Mouse (Mus musculus) embryonic facial prominence, embryonic 15.5 days (tissue): ENCODE data around the gene Gm11985. TPM values are rescaled to one million over a fixed set of nuclear protein-coding genes. Genes with fewer than 3 reads are reported as not detected.

Experiments
- ATAC-seq: fragments of 200-750 bp; cut with Nextera tagmentation; 2 replicates; pipeline ENCODE4 v1.8.0; 2017; ENCODE audit warnings: low read depth, moderate TSS enrichment; ENCODE audit not compliant: insufficient number of reproducible peaks, low FRiP score, low TSS enrichment
- H3K27ac ChIP-seq: fragments of 300-500 bp; sonication (generic); replicated peaks from 2 replicates; pipeline ENCODE4 v1.5.1; 2015; ENCODE audit warnings: mild to moderate bottlenecking, inconsistent platforms
- H3K27me3 ChIP-seq: fragments of 300-500 bp; sonication (generic); 2 replicates; pipeline ENCODE4 v1.6.1; 2015; ENCODE audit warnings: inconsistent platforms
- H3K36me3 ChIP-seq: fragments of 300-500 bp; sonication (generic); 2 replicates; pipeline ENCODE4 v1.6.1; 2015; ENCODE audit warnings: mild to moderate bottlenecking, inconsistent platforms
- H3K4me1 ChIP-seq: fragments of 300-500 bp; sonication (generic); 2 replicates; pipeline ENCODE4 v1.6.1; 2015; ENCODE audit warnings: inconsistent platforms
- H3K4me2 ChIP-seq: fragments of 300-500 bp; sonication (generic); replicated peaks from 2 replicates; pipeline ENCODE4 v1.6.1; 2015; ENCODE audit warnings: mild to moderate bottlenecking, inconsistent platforms
- H3K4me3 ChIP-seq: fragments of 300-500 bp; sonication (generic); replicated peaks from 2 replicates; pipeline ENCODE4 v1.5.1; 2015; ENCODE audit warnings: mild to moderate bottlenecking, inconsistent platforms
- H3K9ac ChIP-seq: fragments of 300-500 bp; sonication (generic); 2 replicates; pipeline ENCODE4 v1.6.1; 2015; ENCODE audit warnings: inconsistent platforms
- H3K9me3 ChIP-seq: fragments of 300-500 bp; sonication (generic); replicated peaks from 2 replicates; pipeline ENCODE4 v1.6.1; 2016; ENCODE audit warnings: inconsistent platforms
- WGBS: fragments of 180-500 bp; shearing (Covaris S2); methylation state at CpG from one replicate; pipeline ENCODE4 v1.1.7; 2015; 5-methylcytosine and 5-hydroxymethylcytosine counted together
- polyA plus RNA-seq: library from polyadenylated mRNA; unstranded; fragments of >200 nt; fragmentation: Nextera tagmentation; extraction: Ambion mirVana; gene quantifications from 2 replicates; pipeline ENCODE4 v1.2.1, GENCODE M21; 2015

The Gm11985 gene
- polyA plus RNA-seq, 1 experiment from 2014 or later: not detected

- Histone ChIP-seq H3K4me2 (no peak overlapping the region), H3K9ac (no peak overlapping the region), H3K27ac (no peak overlapping the region), H3K4me3 (no peak overlapping the region), H3K27me3 (no peaks in the 10 kb centered on the region), H3K36me3 (no peaks in the 10 kb centered on the region), H3K4me1 (no peaks in the 10 kb centered on the region; the same call in 1 of the 2 replicates), H3K9me3 (no peaks in the 10 kb centered on the region)
- ATAC-seq: no peak
- 82% methylated on average over 9 of the region's 9 CpGs for WGBS
Observed at GRCm38 (mm10) chr11:7200393-7200783, 12.0 kb upstream of the Gm11985 start.

GRCm38 (mm10) chr11:7199736-7200392 lies 11.5 kb upstream of the Gm11985 start:
- Histone ChIP-seq H3K9me3 (0 out of 2 replicates have a peak, but pooled peaks cover 3% of the 10 kb centered on the region), H3K27me3 (no peaks in the 10 kb centered on the region), H3K27ac (no peak overlapping the region), H3K4me3 (no peak overlapping the region), H3K36me3 (no peaks in the 10 kb centered on the region), H3K4me1 (no peaks in the 10 kb centered on the region; the same call in 1 of the 2 replicates), H3K9ac (no peak overlapping the region), H3K4me2 (no peak overlapping the region)
- WGBS: 52% methylated on average over 14 of the region's 14 CpGs
- no peak for ATAC-seq

DNA sequence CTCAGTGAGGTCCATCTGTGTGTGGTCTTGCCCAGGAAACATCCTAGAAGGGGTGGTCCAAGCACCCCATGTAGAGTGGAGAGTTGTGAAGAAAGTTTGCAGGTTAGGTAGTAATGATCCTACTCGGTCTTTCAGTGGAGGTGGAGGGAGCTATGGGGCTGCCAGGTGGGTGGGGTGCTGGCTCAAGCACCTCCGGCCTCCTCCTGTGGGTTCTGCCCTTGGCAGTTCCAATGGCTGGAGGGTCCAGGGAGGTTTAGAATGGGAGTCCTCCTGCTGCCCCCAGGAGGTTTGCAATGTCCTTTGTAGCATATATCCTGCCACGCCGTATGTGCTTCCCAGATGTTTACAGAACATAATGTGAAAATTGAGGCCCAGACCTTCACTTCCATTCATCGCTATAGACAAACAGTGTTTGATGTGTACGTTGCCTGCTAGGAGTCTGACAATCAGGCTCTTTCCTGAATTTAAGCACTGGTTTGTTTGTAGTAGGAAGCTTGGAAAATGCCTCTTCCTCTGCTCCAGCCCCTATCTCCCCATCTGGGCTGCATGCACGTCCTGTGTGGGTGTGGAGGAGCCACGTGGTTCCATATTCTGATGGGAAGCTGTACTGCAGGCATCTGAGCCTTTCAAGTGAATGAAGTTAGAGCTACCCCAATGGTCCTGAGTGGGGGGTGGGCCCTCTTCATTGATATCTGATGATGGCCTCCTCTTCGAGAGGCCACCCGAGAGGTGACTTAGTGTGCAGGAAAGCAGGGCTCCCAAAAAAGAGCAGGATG lies 10.3 kb upstream of the Gm11985 start:
- no peak overlapping the region for H3K9ac ChIP-seq
- H3K4me2 ChIP-seq: no peak overlapping the region
- H3K4me1 ChIP-seq: no peaks in the 10 kb centered on the region; the same call in 1 of the 2 replicates
- WGBS: 57% methylated on average over 10 of the region's 10 CpGs
- H3K9me3 ChIP-seq: 0 out of 2 replicates have a peak, but pooled peaks cover 5% of the 10 kb centered on the region
- no peak overlapping the region for H3K4me3 ChIP-seq
- no peaks in the 10 kb centered on the region for H3K27me3 ChIP-seq
- no peak overlapping the region for H3K27ac ChIP-seq
- no peak for ATAC-seq
- H3K36me3 ChIP-seq: no peaks in the 10 kb centered on the region

DNA sequence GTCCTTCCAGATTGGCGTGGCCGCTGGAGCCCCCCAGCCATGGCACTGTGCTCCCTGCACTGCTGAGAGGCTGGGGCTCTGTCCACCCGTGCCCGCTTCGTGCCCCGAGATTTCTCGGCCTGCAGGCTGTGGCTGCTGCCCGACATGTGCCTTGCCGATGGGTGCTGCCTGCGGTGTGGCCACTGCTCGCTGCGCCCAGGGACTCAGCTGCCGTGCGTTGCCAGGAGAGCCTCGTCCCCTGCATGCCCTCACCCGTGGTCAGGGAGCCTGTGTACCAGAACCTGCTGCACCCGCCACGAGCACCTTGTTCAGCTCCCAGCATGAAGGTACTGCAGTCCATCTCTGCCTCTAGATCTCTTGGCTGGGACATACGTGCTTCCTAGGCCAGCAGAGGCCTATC lies 9.6 kb upstream of the Gm11985 start:
- no peak overlapping the region for H3K9ac ChIP-seq
- H3K36me3 ChIP-seq: no peaks in the 10 kb centered on the region
- ATAC-seq: no peak
- no peaks in the 10 kb centered on the region for H3K27me3 ChIP-seq
- no peak overlapping the region for H3K4me2 ChIP-seq
- no peak overlapping the region for H3K4me3 ChIP-seq
- H3K4me1 ChIP-seq: no peaks in the 10 kb centered on the region; the same call in 1 of the 2 replicates
- 91% methylated on average over 19 of the region's 19 CpGs for WGBS
- H3K9me3 ChIP-seq: 0 out of 2 replicates have a peak, but pooled peaks cover 5% of the 10 kb centered on the region
- no peak overlapping the region for H3K27ac ChIP-seq

GRCm38 (mm10) chr11:7197491-7197941 lies 9.1 kb upstream of the Gm11985 start, which contains the start of gene Igfbp1:
Gene Igfbp1 (plus strand): TSS chr11:7197782.
- ATAC-seq: no peak
- Histone ChIP-seq H3K9ac (no peak within 1 kb of the TSS), H3K4me1 (no peaks in the 10 kb centered on the region), H3K4me2 (no peak within 1 kb of the TSS), H3K4me3 (no peak within 1 kb of the TSS), H3K27ac (no peak within 1 kb of the TSS), H3K9me3 (0 out of 2 replicates have a peak, but pooled peaks cover 5% of the 10 kb centered on the region), H3K36me3 (no peaks in the 10 kb centered on the region), H3K27me3 (no peaks in the 10 kb centered on the region)
- 57% methylated on average over 12 of the region's 12 CpGs for WGBS

- 81% methylated on average over 4 of the region's 4 CpGs for WGBS
- no peaks in the 10 kb centered on the region for H3K27me3 ChIP-seq
- 0 out of 2 replicates have a peak, but pooled peaks cover 5% of the 10 kb centered on the region for H3K9me3 ChIP-seq
- H3K27ac ChIP-seq: no peak overlapping the region
- H3K4me3 ChIP-seq: no peak overlapping the region
- no peak overlapping the region for H3K4me2 ChIP-seq
- no peaks in the 10 kb centered on the region for H3K36me3 ChIP-seq
- H3K9ac ChIP-seq: no peak overlapping the region
- ATAC-seq: no peak
- H3K4me1 ChIP-seq: no peaks in the 10 kb centered on the region
Observed at GRCm38 (mm10) chr11:7195312-7195685, 6.9 kb upstream of the Gm11985 start.

- Histone ChIP-seq H3K4me2 (no peak overlapping the region), H3K9ac (no peak overlapping the region), H3K36me3 (no peaks in the 10 kb centered on the region), H3K27ac (no peak overlapping the region), H3K9me3 (0 out of 2 replicates have a peak, but pooled peaks cover 5% of the 10 kb centered on the region), H3K27me3 (no peaks in the 10 kb centered on the region), H3K4me3 (no peak overlapping the region), H3K4me1 (no peaks in the 10 kb centered on the region)
- no peak for ATAC-seq
- whole genome bisulfite sequencing: 93% methylated on average over 10 of the region's 10 CpGs
Observed at GRCm38 (mm10) chr11:7194432-7195311, 6.3 kb upstream of the Gm11985 start.

GRCm38 (mm10) chr11:7193134-7193533 lies 4.8 kb upstream of the Gm11985 start:
- H3K4me3 ChIP-seq: no peak overlapping the region
- H3K9me3 ChIP-seq: 0 out of 2 replicates have a peak, but pooled peaks cover 5% of the 10 kb centered on the region
- no peak overlapping the region for H3K9ac ChIP-seq
- H3K27ac ChIP-seq: no peak overlapping the region
- ATAC-seq: no peak
- H3K4me1 ChIP-seq: no peaks in the 10 kb centered on the region
- no peaks in the 10 kb centered on the region for H3K36me3 ChIP-seq
- H3K27me3 ChIP-seq: no peaks in the 10 kb centered on the region
- no peak overlapping the region for H3K4me2 ChIP-seq
- 69% methylated on average over 9 of the region's 9 CpGs for WGBS

GRCm38 (mm10) chr11:7192710-7193109 lies 4.3 kb upstream of the Gm11985 start:
- H3K36me3 ChIP-seq: no peaks in the 10 kb centered on the region
- ATAC-seq: no peak
- H3K4me1 ChIP-seq: no peaks in the 10 kb centered on the region
- no peak overlapping the region for H3K4me2 ChIP-seq
- 0 out of 2 replicates have a peak, but pooled peaks cover 5% of the 10 kb centered on the region for H3K9me3 ChIP-seq
- no peak overlapping the region for H3K9ac ChIP-seq
- H3K27me3 ChIP-seq: no peaks in the 10 kb centered on the region
- WGBS: 60% methylated on average over 6 of the region's 6 CpGs
- no peak overlapping the region for H3K4me3 ChIP-seq
- no peak overlapping the region for H3K27ac ChIP-seq

DNA sequence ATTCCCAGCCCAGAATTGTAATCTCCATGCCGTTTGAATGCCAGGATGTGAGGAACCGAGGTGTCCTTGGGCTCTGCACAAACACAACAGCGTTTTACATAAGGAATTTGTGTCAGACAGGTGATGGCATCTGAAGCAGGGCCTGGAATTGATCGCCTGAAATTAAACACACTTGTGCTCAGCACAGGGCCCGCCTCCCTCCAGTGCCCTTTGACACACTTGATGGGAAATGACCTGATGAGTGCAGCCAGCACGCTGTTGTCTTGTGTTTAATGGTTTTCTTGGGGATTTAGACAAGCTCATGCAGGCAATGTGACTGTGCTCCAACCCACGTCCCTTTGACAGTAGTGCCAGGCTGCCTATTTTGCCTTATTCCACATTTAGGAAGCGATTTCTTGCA lies 897 bp downstream of the Gm11985 start:
- Histone ChIP-seq H3K27ac (no peak overlapping the region), H3K9me3 (no peaks in the 10 kb centered on the region), H3K4me1 (peaks cover 3% of the 10 kb centered on the region; the same call in 1 of the 2 replicates), H3K36me3 (no peaks in the 10 kb centered on the region), H3K9ac (no peak overlapping the region), H3K4me2 (no peak overlapping the region), H3K4me3 (no peak overlapping the region), H3K27me3 (no peaks in the 10 kb centered on the region)
- 35% methylated on average over 8 of the region's 8 CpGs for WGBS
- no peak for ATAC-seq

GRCm38 (mm10) chr11:7184420-7184819 lies 3.9 kb downstream of the Gm11985 start:
- WGBS: 8% methylated on average over 1 of the region's 1 CpGs
- ATAC-seq: no peak
- H3K4me1 ChIP-seq: peaks cover 3% of the 10 kb centered on the region; the same call in 1 of the 2 replicates

More at GRCm38 (mm10) chr11:7184420-7184819, 3.9 kb downstream of the Gm11985 start:
- Histone ChIP-seq H3K27ac (no peak overlapping the region), H3K9ac (no peak overlapping the region), H3K36me3 (no peaks in the 10 kb centered on the region), H3K27me3 (no peaks in the 10 kb centered on the region), H3K4me2 (no peak overlapping the region), H3K9me3 (no peaks in the 10 kb centered on the region), H3K4me3 (no peak overlapping the region)
